ENCODE assay signal across 16 mouse cellular contexts in the genomic region with DNA sequence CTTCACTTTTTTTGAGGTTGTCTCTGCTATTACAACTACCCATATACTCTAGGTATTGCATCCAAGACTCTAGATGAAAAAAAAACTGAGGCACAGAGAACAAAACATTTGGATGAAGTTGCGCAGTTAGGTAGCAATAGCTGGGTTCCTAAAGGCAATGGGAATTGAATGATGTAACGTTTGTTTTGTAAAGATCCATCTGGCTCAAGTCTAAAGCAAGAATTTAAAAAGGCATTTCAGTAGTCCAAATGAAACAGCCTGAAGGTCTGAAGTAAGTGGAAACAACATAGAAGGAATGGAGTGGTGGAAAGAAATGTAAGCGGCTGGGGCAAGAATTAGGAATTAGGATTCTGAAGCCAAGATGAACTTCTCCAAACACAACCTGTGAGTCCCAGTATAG.
"Had no signal": no experiment of that assay in that cellular context is flagged by ENCODE, and none has a peak within 500 bp of the region (broad histone marks: within the 10 kb centered on the region; RNA-seq: fewer than 3 reads in every experiment).

No protein-coding gene starts in this region.

- DNase-seq: retina, postnatal 1 day; right cerebral cortex, adult 18-20 months; right cerebral cortex, postnatal 14 days; right cerebral cortex, postnatal 25 days; right cerebral cortex, postnatal 4 days; spleen, adult 18-20 months; thymus, adult 18-20 months; thymus, adult 2 months; thymus, postnatal 14 days; thymus, postnatal 25 days; thymus, postnatal 36 days; thymus, postnatal 4 days had no signal

- H3K27ac ChIP-seq: neural tube, embryonic 13.5 days; neural tube, embryonic 15.5 days; stomach, embryonic 15.5 days; stomach, postnatal 0 days had no signal

- H3K4me1 ChIP-seq: neural tube, embryonic 13.5 days; neural tube, embryonic 15.5 days; stomach, embryonic 15.5 days had no signal

- H3K9me3 ChIP-seq: neural tube, embryonic 13.5 days; neural tube, embryonic 15.5 days; stomach, embryonic 15.5 days had no signal

- H3K36me3 ChIP-seq: neural tube, embryonic 13.5 days; neural tube, embryonic 15.5 days; stomach, embryonic 15.5 days had no signal

- H3K4me2 ChIP-seq: neural tube, embryonic 13.5 days; neural tube, embryonic 15.5 days; stomach, embryonic 15.5 days had no signal

- H3K27me3 ChIP-seq: neural tube, embryonic 13.5 days; neural tube, embryonic 15.5 days; stomach, embryonic 15.5 days had no signal

- H3K9ac ChIP-seq: neural tube, embryonic 13.5 days; neural tube, embryonic 15.5 days; stomach, embryonic 15.5 days had no signal

- H3K4me3 ChIP-seq: neural tube, embryonic 13.5 days; neural tube, embryonic 15.5 days; stomach, embryonic 15.5 days had no signal
